Mouse (Mus musculus) testis, postnatal 10 days (tissue): ENCODE results near the gene Fry.
A peak's percentile ranks its signal among the peaks of the same experiment; 100 is the strongest.

ENCODE experiments used
- DNase-seq: peaks from one replicate; pipeline ENCODE4 v3.0.0; 2021; ENCODE audit warnings: low spot score

Gene Fry

DNA sequence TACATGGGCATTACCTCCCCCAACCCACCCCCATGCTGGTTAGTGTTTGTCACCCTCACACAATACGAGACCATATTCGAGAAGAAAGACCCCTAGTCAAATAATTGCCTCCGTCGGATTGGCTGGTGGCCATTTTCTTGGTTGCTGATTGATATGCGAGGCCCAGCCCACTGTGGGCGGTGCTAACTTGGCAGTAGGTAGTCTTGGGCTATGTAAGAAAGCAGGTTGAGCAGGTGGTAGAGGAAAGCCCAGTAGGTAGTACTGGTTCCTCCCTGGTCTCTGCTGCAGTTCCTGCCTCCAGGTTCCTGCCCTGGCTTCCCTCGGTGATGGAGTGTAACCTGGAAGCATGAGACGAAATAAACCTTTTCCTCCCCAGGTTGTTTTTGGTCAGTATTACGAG is 153.7 kb downstream of the Fry start:
- no peak for DNase-seq

- no peak for DNase-seq
Observed at GRCm38 (mm10) chr5:150275314-150275713, 156.9 kb downstream of the Fry start.

GRCm38 (mm10) chr5:150276611-150277010 is 158.2 kb downstream of the Fry start:
- DNase-seq: no peak

GRCm38 (mm10) chr5:150279387-150279786 is 160.9 kb downstream of the Fry start:
- DNase-seq: no peak

GRCm38 (mm10) chr5:150281084-150281483 is 162.6 kb downstream of the Fry start:
- DNase-seq: no peak

- DNase-seq: no peak
Observed at GRCm38 (mm10) chr5:150282091-150282490, 163.6 kb downstream of the Fry start.

DNA sequence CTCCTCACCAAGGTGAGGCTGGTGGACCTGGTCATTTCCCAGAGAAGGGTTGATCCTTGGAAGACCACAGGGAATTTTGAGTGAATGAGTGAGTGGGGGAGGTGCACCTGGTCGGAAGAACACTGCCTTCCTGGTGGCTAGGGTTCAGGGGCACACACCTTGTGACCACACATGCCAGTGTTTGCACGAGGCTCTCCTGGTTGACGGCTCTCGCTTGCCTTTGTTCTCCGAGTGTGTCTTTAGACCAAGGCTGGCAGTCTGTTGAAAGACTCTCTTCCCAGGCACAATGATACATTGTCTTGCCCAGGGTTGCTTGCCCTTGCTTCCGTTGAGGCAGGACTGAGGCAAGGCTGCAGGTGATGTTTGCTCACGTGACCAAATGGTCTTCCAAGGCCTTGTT is 169.5 kb downstream of the Fry start:
- no peak for DNase-seq

- DNase-seq: peak; percentile 56
Observed at GRCm38 (mm10) chr5:150289611-150290010, 171.2 kb downstream of the Fry start.

GRCm38 (mm10) chr5:150290494-150291199 is 172.2 kb downstream of the Fry start:
- DNase-seq: no peak

DNA sequence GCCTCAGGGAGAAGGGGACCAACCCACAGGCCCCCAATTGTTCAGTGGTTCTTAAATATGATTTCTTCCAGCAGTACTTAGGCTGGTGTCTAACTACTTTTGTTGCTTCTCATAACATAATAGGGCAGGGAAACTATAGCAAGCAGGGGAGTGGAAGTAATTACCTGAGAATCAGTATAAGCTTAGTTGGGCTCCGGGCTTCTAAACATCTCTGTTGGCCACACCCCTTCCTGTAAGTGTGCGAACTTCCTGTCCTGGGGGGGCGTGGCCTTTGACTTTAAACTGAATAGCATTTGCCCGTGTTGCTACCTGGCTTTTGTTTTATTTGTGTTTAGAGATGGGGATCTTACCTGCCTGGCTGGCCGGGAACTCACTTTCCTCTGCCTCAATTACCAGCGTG is 172.8 kb downstream of the Fry start:
- no peak for DNase-seq

- no peak for DNase-seq
Observed at GRCm38 (mm10) chr5:150292186-150292585, 173.7 kb downstream of the Fry start.

GRCm38 (mm10) chr5:150294306-150294705 is 175.9 kb downstream of the Fry start:
- no peak for DNase-seq

GRCm38 (mm10) chr5:150295096-150295495 is 176.7 kb downstream of the Fry start:
- DNase-seq: no peak

DNA sequence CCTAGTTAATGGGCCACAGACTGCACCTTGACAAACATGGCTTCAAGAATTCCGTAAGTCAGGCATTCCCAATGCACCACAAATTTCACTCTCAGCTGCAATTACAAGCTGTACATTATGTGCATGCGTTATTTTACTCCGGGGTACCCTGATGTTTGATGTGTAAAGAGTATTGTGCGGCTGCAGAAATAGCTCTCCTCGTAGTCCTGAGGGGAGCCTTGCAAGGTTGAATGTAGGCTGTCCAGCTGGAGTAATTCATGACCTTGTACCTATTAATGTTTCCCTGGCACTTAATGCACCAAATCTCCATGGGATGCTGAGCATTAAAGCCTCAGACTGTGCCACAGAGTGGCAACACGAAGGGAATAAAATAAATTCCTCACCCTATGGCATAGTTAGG is 180.5 kb downstream of the Fry start:
- no peak for DNase-seq

DNA sequence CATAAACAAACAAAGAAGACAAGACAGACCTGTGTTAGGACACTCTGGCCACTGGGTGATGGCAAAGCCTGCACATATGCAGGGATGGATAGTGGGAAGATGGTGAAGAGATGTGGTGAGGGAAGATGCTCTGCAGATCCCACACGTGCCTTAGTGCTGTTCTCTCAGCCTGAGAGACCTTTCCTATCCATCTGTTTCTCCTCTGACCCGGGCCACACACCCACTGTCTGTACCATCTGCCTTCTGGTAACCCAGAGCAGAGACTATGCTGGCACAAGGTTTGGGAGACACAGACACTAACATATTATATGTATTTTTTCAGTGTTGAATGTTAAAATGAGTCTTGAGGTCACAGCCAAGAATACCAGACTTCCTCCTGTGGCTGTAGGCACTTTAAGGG is 183.7 kb downstream of the Fry start:
- no peak for DNase-seq

GRCm38 (mm10) chr5:150302996-150303395 is 184.6 kb downstream of the Fry start:
- DNase-seq: no peak

- DNase-seq: no peak
Observed at GRCm38 (mm10) chr5:150306497-150306896, 188.1 kb downstream of the Fry start.

- DNase-seq: no peak
Observed at GRCm38 (mm10) chr5:150313229-150313628, 194.8 kb downstream of the Fry start.

DNA sequence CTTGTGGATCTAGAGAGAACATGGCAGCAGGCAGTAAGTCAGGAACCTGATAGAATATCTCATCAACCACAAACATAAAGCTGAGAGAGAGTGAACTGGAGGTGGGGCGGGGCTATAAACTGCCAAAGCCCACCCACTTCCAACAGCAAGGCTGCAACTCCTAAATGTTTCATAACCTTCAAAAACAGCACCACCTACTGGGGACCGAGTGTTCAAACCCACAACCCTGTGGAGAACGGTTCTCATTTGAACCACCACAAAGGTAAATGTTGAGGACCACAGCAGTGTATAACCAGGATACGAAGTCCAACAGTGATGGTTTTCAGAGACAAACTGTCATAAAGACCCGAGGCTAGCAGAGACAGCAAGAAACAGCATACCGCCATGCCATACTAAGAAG is 196.1 kb downstream of the Fry start:
- no peak for DNase-seq

DNA sequence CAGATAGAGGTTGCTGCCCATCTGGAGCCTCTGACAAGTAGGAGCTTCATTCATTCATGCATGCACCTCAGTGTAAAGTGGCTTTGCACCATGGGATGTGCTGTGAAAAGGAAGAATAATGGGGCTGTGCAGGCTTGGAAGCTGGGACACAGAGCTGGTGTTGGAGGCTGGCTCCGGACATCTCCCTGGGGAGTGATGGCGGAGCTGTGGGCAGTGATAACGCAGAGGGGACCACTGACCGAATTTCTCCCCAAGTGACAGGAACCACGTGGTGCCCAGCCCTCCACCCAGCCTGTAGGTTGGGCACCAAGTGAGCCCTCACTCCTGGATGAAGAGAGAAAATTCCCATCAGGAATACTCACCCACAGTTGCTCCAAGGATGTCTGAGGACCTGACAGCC is 207.0 kb downstream of the Fry start:
- DNase-seq: no peak

DNA sequence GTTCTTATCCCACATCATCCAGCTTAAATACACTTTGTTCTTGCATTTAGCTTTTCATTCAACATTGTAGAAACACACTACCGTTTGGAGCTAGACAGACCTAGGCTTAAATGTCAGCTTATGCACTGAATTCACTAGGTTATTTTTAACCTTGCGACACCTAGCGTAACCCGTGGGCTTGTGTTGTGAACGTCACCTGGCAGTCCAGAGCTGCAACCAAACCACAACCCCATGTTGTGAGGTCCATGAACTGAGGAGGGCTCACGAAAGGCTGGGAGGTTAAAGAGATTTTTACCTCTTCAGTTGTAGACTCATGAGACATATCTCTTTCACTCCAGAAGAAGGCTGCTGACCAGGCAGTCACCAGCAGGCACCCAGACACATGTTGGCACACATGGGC is 210.2 kb downstream of the Fry start:
- no peak for DNase-seq

- DNase-seq: no peak
Observed at GRCm38 (mm10) chr5:150331821-150332220, 213.4 kb downstream of the Fry start.

DNA sequence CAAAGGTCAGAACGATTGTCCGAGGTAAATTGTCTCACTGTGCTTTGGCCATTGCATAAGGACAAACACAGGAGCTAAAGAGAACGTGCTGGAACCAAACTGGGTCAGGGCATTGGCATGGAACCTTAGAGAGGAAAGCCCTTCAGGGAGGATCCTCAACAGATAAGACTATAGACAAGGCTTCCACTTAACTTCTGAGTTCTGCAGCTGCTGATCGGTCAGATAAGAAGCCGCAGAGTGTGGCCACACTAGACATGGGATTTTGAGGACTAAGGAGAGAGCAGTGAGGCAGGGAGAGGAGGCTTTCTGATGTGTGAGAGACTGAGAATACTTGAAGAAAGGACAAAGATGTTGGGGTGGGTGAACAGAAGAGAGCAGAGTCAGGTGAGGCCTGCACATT is 214.4 kb downstream of the Fry start:
- no peak for DNase-seq

- DNase-seq: no peak
Observed at GRCm38 (mm10) chr5:150333328-150333731, 214.9 kb downstream of the Fry start.

- no peak for DNase-seq
Observed at GRCm38 (mm10) chr5:150336451-150336850, 218.0 kb downstream of the Fry start.
